Mouse (Mus musculus) gastrocnemius, adult 2 months (tissue): Measurements from ENCODE around the gene Atxn3. TPM values are rescaled to one million over a fixed set of nuclear protein-coding genes. Genes with fewer than 3 reads are reported as not detected.
"Not testable (repeated sequence)": the region's sequence is repeated elsewhere in the genome, so short reads cannot be mapped to it uniquely, and the experiment has no call there.

ENCODE experiments used
- DNase-seq: peaks from one replicate; pipeline ENCODE4 v3.0.0; 2022
- H3K27ac ChIP-seq: fragments of 200-600 bp; 2 replicates; pipeline ENCODE4 v1.8.1; 2022; ENCODE audit warnings: mild to moderate bottlenecking
- H3K4me3 ChIP-seq: fragments of 200-600 bp; 2 replicates; pipeline ENCODE4 v1.8.1; 2022; ENCODE audit warnings: mild to moderate bottlenecking, moderate library complexity
- CTCF ChIP-seq: fragments of 200-600 bp; IDR thresholded peaks from 2 replicates; pipeline ENCODE4 v1.8.1; 2022; ENCODE audit warnings: antibody characterized with exemption, mild to moderate bottlenecking, moderate library complexity
- intact Hi-C: fragments of 180-260 bp; cut with DNase I; formaldehyde crosslinking; loops from one replicate; pipeline ENCODE4 v1.15.1; 2025
- total RNA-seq, 2 experiments: library from RNA; stranded (reverse); gene quantifications; 2 replicates each; pipeline ENCODE4 v1.2.3; 2021

Atxn3 gene
- total RNA-seq, 2 experiments from 2014 or later, result 3.4 to 5.8 TPM

DNA sequence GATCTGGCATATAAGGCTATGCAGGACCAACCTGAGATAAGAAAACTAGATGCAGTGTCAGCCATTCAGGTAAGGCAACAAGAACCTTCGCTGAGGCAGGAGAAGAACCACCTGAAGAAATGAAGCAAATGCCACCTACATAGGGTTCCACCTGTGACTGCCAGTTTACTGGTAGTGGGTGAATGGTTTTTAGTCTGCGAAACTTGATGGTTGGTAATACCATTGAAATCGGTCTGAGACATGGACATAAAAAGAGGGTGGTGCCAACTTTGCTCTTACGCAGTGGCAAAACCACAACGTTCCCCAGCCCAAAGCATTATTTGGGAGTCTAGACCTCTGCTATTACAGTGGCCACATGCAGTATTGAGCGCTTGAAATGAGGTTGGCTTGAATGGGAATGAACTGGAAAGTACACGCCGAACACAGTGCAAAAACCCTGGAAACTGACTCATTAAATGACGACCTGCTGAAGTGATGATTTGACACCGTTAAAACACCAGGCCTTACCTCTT is 19.4 kb upstream of the Atxn3 start:
- Histone ChIP-seq H3K27ac (no peak overlapping the region), H3K4me3 (peak overlapping the region; percentile 82; the same call in 1 of the 2 replicates)
- intact Hi-C loops, result loop anchor here (10.0 kb wide), 1 partner anchor 487 kb away; the partner anchor contains the start of gene Golga5
- no peak for DNase-seq
- no peak for TF ChIP-seq CTCF

DNA sequence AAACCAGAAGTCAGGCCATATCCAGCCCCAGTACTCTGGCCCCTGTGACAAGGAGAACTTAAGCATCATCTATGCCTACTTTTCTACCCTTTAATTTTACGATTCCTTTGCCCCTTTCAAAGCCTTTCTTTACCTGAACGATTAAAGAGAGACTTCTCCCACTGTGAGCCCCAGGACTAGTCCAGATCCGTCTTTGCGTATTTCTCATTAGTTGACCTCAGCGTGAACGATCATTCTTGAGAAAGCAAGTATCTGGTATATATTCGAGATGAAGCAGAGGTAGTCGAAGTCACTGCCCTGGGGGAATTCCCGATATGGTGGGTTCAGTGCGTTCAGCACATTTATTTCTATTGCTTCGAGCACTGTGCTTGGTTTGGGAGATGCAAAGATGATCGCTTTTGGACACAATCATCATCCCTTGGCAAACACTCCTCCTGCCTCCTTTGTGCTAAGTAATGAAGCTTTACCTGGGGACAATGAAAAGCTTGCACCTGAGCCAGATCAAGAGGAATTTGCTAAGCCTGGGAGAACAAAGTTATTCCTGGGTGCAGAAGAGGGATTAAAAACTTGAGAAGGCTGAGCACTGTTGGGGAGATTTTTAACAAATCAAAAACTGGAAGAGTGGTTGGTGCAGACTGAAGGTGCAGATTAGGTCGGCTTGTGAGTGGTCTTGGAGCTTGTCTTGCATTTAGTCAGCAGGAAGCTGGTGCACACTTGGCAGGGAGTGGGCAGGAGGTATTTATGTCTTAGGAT is 18.8 kb upstream of the Atxn3 start:
- intact Hi-C loops, result loop anchor here (10.0 kb wide), 1 partner anchor 488 kb away; the partner anchor contains the start of gene Golga5
- Histone ChIP-seq H3K4me3 (peak overlapping the region; percentile 82), H3K27ac (peak overlapping the region; percentile 97)
- no peak for TF ChIP-seq CTCF
- no peak for DNase-seq

GRCm38 (mm10) chr12:101975601-101976571 is 17.8 kb upstream of the Atxn3 start, which contains the start of gene Cpsf2:
Cpsf2 (plus strand) TSS chr12:101975988.
- DNase-seq, result peak; percentile 87
- intact Hi-C loops, result loop anchor here (10.0 kb wide), 1 partner anchor 489 kb away; the partner anchor contains the start of gene Golga5
- H3K27ac ChIP-seq, result peak within 1 kb of the TSS; percentile 97
- no peak; the same call in 1 of the 2 replicates for TF ChIP-seq CTCF
- peak within 1 kb of the TSS; percentile 82 for H3K4me3 ChIP-seq

GRCm38 (mm10) chr12:101975167-101975600 is 17.1 kb upstream of the Atxn3 start:
- Histone ChIP-seq H3K4me3 (peak overlapping the region; percentile 82), H3K27ac (peak overlapping the region; percentile 97)
- no peak for DNase-seq
- intact Hi-C loops, result loop anchor here (10.0 kb wide), 1 partner anchor 490 kb away; the partner anchor contains the start of gene Golga5
- no peak for TF ChIP-seq CTCF

GRCm38 (mm10) chr12:101974571-101974970 is 16.5 kb upstream of the Atxn3 start:
- TF ChIP-seq CTCF, result no peak
- Histone ChIP-seq H3K27ac (peak overlapping the region; percentile 97), H3K4me3 (peak overlapping the region; percentile 82)
- intact Hi-C loops, result loop anchor here (10.0 kb wide), 1 partner anchor 490 kb away; the partner anchor contains the start of gene Golga5
- no peak for DNase-seq

GRCm38 (mm10) chr12:101972230-101972629 is 14.2 kb upstream of the Atxn3 start:
- no peak overlapping the region for H3K4me3 ChIP-seq
- no peak overlapping the region for H3K27ac ChIP-seq
- intact Hi-C loops, result loop anchor here (10.0 kb wide), 1 partner anchor 493 kb away; the partner anchor contains the start of gene Golga5
- no peak for TF ChIP-seq CTCF
- DNase-seq, result no peak

DNA sequence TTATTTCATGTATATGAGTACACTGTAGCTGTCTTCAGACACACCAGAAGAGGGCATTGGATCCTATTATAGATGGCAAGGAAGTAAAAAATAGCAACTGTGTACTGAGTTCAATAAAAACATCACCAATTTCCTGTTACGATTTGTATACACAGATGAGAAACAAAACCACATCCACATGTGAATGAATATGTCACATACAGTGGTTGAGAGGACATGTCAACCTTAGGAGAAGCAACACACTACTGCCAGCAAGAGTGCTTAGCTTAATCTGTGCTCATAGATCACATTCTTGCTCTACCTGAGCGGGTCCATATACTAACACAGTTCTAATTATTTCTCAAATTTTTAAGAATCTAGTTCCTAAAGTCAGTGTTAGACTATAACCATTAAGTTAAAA is 13.3 kb upstream of the Atxn3 start:
- H3K4me3 ChIP-seq, result no peak overlapping the region
- H3K27ac ChIP-seq, result no peak overlapping the region
- intact Hi-C loops, result loop anchor here (10.0 kb wide), 1 partner anchor 493 kb away; the partner anchor contains the start of gene Golga5
- TF ChIP-seq CTCF, result no peak
- DNase-seq, result no peak

DNA sequence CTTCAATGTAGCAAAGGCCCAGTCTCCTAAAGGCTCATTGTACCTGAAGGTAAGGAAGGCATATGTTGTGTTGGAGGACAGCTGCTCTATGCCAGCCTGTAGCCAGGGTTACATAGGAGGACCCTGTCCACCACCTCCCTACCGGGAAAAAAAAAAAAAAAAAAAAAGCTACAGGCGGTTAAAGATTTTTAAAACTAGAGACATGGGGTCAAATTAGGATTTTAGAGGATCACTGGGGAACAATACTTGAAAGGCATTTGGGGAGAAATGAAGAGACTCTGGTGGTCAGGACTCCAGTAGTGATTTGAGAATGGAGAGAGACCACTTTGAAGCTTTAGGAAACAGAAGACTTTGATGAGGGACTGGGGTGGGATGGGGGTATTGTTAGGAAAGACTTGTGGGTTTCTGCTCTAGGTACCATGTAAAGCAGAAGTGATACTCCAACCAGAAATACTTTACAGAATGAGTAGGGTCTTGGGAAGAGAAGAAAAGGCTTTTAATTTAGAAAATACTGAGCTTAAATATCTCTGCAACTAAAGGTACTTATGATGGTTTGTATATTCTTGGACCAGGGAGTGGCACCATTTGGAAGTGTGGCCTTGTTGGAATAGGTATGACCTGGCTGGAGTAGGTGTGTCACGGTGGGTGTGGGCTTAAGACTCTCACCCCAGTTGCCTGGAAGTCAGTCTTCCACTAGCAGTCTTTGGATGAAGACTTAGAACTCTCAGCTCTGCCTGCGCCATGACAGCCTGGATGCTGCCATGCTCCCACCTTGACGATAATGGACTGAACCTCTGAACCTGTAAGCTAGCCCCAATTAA is 1.1 kb upstream of the Atxn3 start:
- DNase-seq, intact Hi-C loops: not testable (repeated sequence)
- Histone ChIP-seq H3K4me3 (peak overlapping the region; percentile 100), H3K27ac (peak overlapping the region; percentile 82; the same call in 1 of the 2 replicates)

DNA sequence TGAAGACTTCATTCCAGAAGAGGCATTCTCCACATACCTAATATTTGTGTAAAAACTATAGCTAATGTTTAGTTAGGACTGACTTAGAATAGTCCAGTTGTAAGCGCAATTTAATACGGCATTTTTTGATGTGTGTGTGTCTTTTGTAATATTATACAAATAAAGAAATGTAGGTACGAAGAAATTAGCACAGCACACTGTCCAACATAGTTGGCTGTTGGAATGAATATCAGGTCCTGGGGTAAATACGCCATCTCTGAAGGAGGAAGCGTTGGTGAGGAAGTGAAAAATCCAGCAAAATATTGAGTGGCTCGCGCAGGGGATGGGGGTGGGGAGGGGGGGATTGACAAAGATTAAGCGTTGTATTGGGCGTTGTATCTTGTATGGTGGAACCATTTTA is 510 bp upstream of the Atxn3 start:
- Histone ChIP-seq H3K4me3 (peak overlapping the region; percentile 100), H3K27ac (peak overlapping the region; percentile 82)
- intact Hi-C loops, result no loop called here
- TF ChIP-seq CTCF, result no peak
- DNase-seq, result no peak

GRCm38 (mm10) chr12:101957079-101957941 is 736 bp downstream of the Atxn3 start:
- intact Hi-C loops, result loop anchor here (2.0 kb wide), 1 partner anchor 43 kb away; no protein-coding TSS in a partner anchor

GRCm38 (mm10) chr12:101955821-101956220 is 2.2 kb downstream of the Atxn3 start:
- not testable (repeated sequence) for H3K27ac ChIP-seq, DNase-seq, H3K4me3 ChIP-seq
- intact Hi-C loops, result loop anchor here (2.0 kb wide), 1 partner anchor 41 kb away; no protein-coding TSS in a partner anchor

More at GRCm38 (mm10) chr12:101957079-101957941, 736 bp downstream of the Atxn3 start:
- Histone ChIP-seq H3K27ac (peak overlapping the region; percentile 95), H3K4me3 (peak overlapping the region; percentile 100)
- no peak for DNase-seq
- TF ChIP-seq CTCF, result no peak
